10 mouse cellular contexts compared by ENCODE assay signal in the genomic region with DNA sequence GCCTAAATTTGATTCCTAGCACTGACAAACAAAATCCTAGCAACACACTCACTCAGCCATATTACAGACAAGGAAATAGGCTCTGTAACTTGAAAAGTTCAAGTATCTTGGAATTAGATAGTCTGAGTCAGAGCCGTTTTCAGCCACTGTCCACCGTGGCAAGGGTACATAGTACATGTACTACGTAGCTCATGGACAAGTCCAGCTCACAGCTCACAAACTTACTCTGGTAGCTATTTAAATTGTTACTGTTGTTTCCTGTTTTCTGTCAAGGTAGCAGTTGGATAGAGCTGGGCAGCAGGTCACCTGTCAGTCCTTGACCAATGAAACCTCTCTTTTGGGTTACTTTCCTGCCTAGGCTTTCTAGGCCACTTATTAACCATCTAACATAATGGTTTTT. TPM values are rescaled to one million over a fixed set of nuclear protein-coding genes. Genes with fewer than 3 reads are reported as not detected.
DNase-seq lines count a peak whose midpoint lies in the region; ATAC-seq and TF ChIP-seq lines count a peak whose summit lies in the region.
"Had no signal": no experiment of that assay in that cellular context is flagged by ENCODE, and none has a peak within 500 bp of the region (broad histone marks: within the 10 kb centered on the region; RNA-seq: fewer than 3 reads in every experiment).

No protein-coding gene starts in this region.

- no peak for TF ChIP-seq EP300 in heart, adult 2 months (IDR thresholded peaks at IDR 0.05; ENCODE audit: insufficient read depth, low read depth, low read length)

- H3K4me2 ChIP-seq in lung, embryonic 16.5 days (ENCODE audit: low read depth, low read length), result peak overlapping the region; percentile 93
- H3K4me2 ChIP-seq in limb, embryonic 14.5 days (replicated peaks; ENCODE audit: low read depth, low read length, severe bottlenecking), result no peak overlapping the region; the same call in 1 of the 2 replicates
- H3K4me2 ChIP-seq in neural tube, embryonic 15.5 days, result peak overlapping the region; percentile 96

- H3K9ac ChIP-seq in heart, adult 2 months (ENCODE audit: low read depth, low read length), result no peak overlapping the region
- H3K9ac ChIP-seq in lung, embryonic 16.5 days (ENCODE audit: low read length), result 0 out of 2 replicates have a peak overlapping the region, but pooled peaks have one; percentile 16
- H3K9ac ChIP-seq in limb, embryonic 14.5 days (ENCODE audit: low read depth, low read length, severe bottlenecking), result peak overlapping the region; percentile 28; the same call in 1 of the 2 replicates
- H3K9ac ChIP-seq in neural tube, embryonic 15.5 days (replicated peaks), result no peak overlapping the region

- peak; percentile 77 for DNase-seq in heart, adult 11 months
- DNase-seq in heart, adult 2 months, result no peak
- DNase-seq in lung, adult 18-20 months, result no peak
- DNase-seq in limb, embryonic 14.5 days (ENCODE audit: low spot score), result no peak
- no peak for DNase-seq in adrenal gland, postnatal 36 days
- no peak for DNase-seq in thymus, postnatal 10 days (ENCODE audit: low spot score in 2 of 2)
- DNase-seq: cerebellum, adult 18-20 months; heart, postnatal 14 days had no signal

- no peak overlapping the region for H3K27ac ChIP-seq in heart, adult 2 months
- no peak overlapping the region for H3K27ac ChIP-seq in lung, embryonic 16.5 days (ENCODE audit: low read length)
- H3K27ac ChIP-seq in limb, embryonic 14.5 days (replicated peaks; ENCODE audit: low read depth, low read length), result no peak overlapping the region
- H3K27ac ChIP-seq in neural tube, embryonic 15.5 days (replicated peaks), result no peak overlapping the region

- no peaks in the 10 kb centered on the region for H3K9me3 ChIP-seq in lung, embryonic 16.5 days (ENCODE audit: control insufficient read depth, low read length)
- no peaks in the 10 kb centered on the region for H3K9me3 ChIP-seq in limb, embryonic 14.5 days (ENCODE audit: control insufficient read depth, low read length)
- H3K9me3 ChIP-seq in neural tube, embryonic 15.5 days (replicated peaks), result no peaks in the 10 kb centered on the region

- H3K79me2 ChIP-seq in heart, adult 2 months (replicated peaks; ENCODE audit: control insufficient read depth, insufficient read depth, low read length), result peaks cover 5% of the 10 kb centered on the region

- H3K36me3 ChIP-seq in heart, adult 2 months (ENCODE audit: control insufficient read depth, insufficient read depth, low read length), result peaks cover 16% of the 10 kb centered on the region
- peaks cover 6% of the 10 kb centered on the region for H3K36me3 ChIP-seq in lung, embryonic 16.5 days (ENCODE audit: control insufficient read depth, insufficient read depth, low read length)
- peaks cover 8% of the 10 kb centered on the region for H3K36me3 ChIP-seq in limb, embryonic 14.5 days (ENCODE audit: control insufficient read depth, insufficient read depth, low read length)
- peaks cover 3% of the 10 kb centered on the region for H3K36me3 ChIP-seq in neural tube, embryonic 15.5 days

- no peaks in the 10 kb centered on the region for H3K27me3 ChIP-seq in heart, adult 2 months (ENCODE audit: control insufficient read depth, insufficient read depth, low read length)
- H3K27me3 ChIP-seq in lung, embryonic 16.5 days (ENCODE audit: control insufficient read depth, insufficient read depth, low read depth, low read length), result no peaks in the 10 kb centered on the region
- no peaks in the 10 kb centered on the region for H3K27me3 ChIP-seq in limb, embryonic 14.5 days (ENCODE audit: control insufficient read depth, insufficient read depth, low read length)
- H3K27me3 ChIP-seq in neural tube, embryonic 15.5 days (replicated peaks), result no peaks in the 10 kb centered on the region

- H3K4me1 ChIP-seq in heart, adult 2 months (ENCODE audit: control insufficient read depth, insufficient read depth, low read length), result peaks cover 12% of the 10 kb centered on the region
- H3K4me1 ChIP-seq in lung, embryonic 16.5 days (replicated peaks; ENCODE audit: control insufficient read depth, insufficient read depth, low read length), result peaks cover 26% of the 10 kb centered on the region
- H3K4me1 ChIP-seq in limb, embryonic 14.5 days (ENCODE audit: control insufficient read depth, insufficient read depth, low read length), result peaks cover 29% of the 10 kb centered on the region
- H3K4me1 ChIP-seq in neural tube, embryonic 15.5 days, result peaks cover 60% of the 10 kb centered on the region

- WGBS in heart, adult 2 months, result 84% methylated on average over 3 of the region's 3 CpGs
- WGBS in lung, embryonic 16.5 days, result 86% methylated on average over 3 of the region's 3 CpGs
- WGBS in limb, embryonic 14.5 days, result 97% methylated on average over 3 of the region's 3 CpGs
- WGBS in neural tube, embryonic 15.5 days, result 93% methylated on average over 3 of the region's 3 CpGs

- no peak for TF ChIP-seq CTCF in heart, adult 2 months (IDR thresholded peaks at IDR 0.05)

- ATAC-seq in lung, embryonic 16.5 days (ENCODE audit: low read depth), result no peak
- ATAC-seq in limb, embryonic 14.5 days (ENCODE audit: low FRiP score, low read depth), result no peak
- no peak for ATAC-seq in neural tube, embryonic 15.5 days (ENCODE audit: low FRiP score)

- TF ChIP-seq POLR2A in heart, adult 2 months (IDR thresholded peaks at IDR 0.05; ENCODE audit: insufficient read depth, low read depth, low read length), result no peak
- TF ChIP-seq POLR2A in limb, embryonic 14.5 days (IDR thresholded peaks at IDR 0.05; ENCODE audit: borderline replicate concordance, extremely low read depth, insufficient read depth, insufficient read length), result no peak

- intact Hi-C loops in heart, adult 2 months (cut with DNase I), result loop anchor here (10.0 kb wide), 1 partner anchor 1782 kb away; the partner anchor contains the start of genes Atp6v1d and Eif2s1

- no peak overlapping the region for H3K4me3 ChIP-seq in heart, adult 2 months
- no peak overlapping the region; the same call in 1 of the 2 replicates for H3K4me3 ChIP-seq in lung, embryonic 16.5 days (ENCODE audit: low read length)
- H3K4me3 ChIP-seq in limb, embryonic 14.5 days (replicated peaks; ENCODE audit: low read length), result no peak overlapping the region
- H3K4me3 ChIP-seq in neural tube, embryonic 15.5 days (replicated peaks), result no peak overlapping the region

RNA-seq across cellular contexts. Expression of gene Erh, which starts 2.2 kb away (rescaled TPM):
- 10 to 100 TPM; 17.9 to 23.8 TPM for total RNA-seq in heart, adult 2 months (2021)
- polyA plus RNA-seq in heart, adult 2 months (2012; rRNA removed), result 22.4 and 29.5 TPM in 2 replicates
- 272 and 278 TPM in 2 replicates for polyA plus RNA-seq in lung, embryonic 16.5 days (2015; fragmentation: Nextera tagmentation; extraction: Ambion mirVana)
- polyA plus RNA-seq in limb, embryonic 14.5 days (2012; rRNA removed), result 290 and 355 TPM in 2 replicates
- 285 and 294 TPM in 2 replicates for polyA plus RNA-seq in limb, embryonic 14.5 days (2014; fragmentation: Nextera tagmentation; extraction: Ambion mirVana)
- polyA plus RNA-seq in neural tube, embryonic 15.5 days (2015; fragmentation: Nextera tagmentation; extraction: Ambion mirVana), result 258 and 270 TPM in 2 replicates
- 10 to 100 TPM; 47.4 to 56.1 TPM for total RNA-seq in adrenal gland, postnatal 36 days (2021)

RNA-seq across cellular contexts. Expression of gene Slc39a9, which starts 2.7 kb away (rescaled TPM):
- total RNA-seq in heart, adult 2 months (2021), result 10 to 100 TPM; 15.6 to 17.4 TPM
- polyA plus RNA-seq in heart, adult 2 months (2012; rRNA removed), result 18.1 and 24.7 TPM in 2 replicates
- polyA plus RNA-seq in lung, embryonic 16.5 days (2015; fragmentation: Nextera tagmentation; extraction: Ambion mirVana), result 30.2 and 30.4 TPM in 2 replicates
- 29.1 and 40.6 TPM in 2 replicates for polyA plus RNA-seq in limb, embryonic 14.5 days (2012; rRNA removed)
- polyA plus RNA-seq in limb, embryonic 14.5 days (2014; fragmentation: Nextera tagmentation; extraction: Ambion mirVana), result 26.9 and 28.0 TPM in 2 replicates
- 22.6 and 25.5 TPM in 2 replicates for polyA plus RNA-seq in neural tube, embryonic 15.5 days (2015; fragmentation: Nextera tagmentation; extraction: Ambion mirVana)
- 10 to 100 TPM; 41.8 to 57.6 TPM for total RNA-seq in adrenal gland, postnatal 36 days (2021)

RNA-seq across cellular contexts. Expression of gene Plekhd1, which starts 46.0 kb away (rescaled TPM):
- total RNA-seq in heart, adult 2 months (2021), result not detected
- 0.27 and 0.41 TPM in 2 replicates for polyA plus RNA-seq in heart, adult 2 months (2012; rRNA removed)
- 3.6 and 4.1 TPM in 2 replicates for polyA plus RNA-seq in lung, embryonic 16.5 days (2015; fragmentation: Nextera tagmentation; extraction: Ambion mirVana)
- 0.29 and 0.33 TPM in 2 replicates for polyA plus RNA-seq in limb, embryonic 14.5 days (2012; rRNA removed)
- polyA plus RNA-seq in limb, embryonic 14.5 days (2014; fragmentation: Nextera tagmentation; extraction: Ambion mirVana), result 0.12 and 0.18 TPM in 2 replicates
- polyA plus RNA-seq in neural tube, embryonic 15.5 days (2015; fragmentation: Nextera tagmentation; extraction: Ambion mirVana), result 10.5 and 11.8 TPM in 2 replicates
- not detected for total RNA-seq in adrenal gland, postnatal 36 days (2021)

Comparison
In these comparisons a context has a peak if more than half of its experiments do, and no peak if none do; other contexts are left out.
1. H3K9ac ChIP-seq: peak in lung, embryonic 16.5 days (single experiment) and limb, embryonic 14.5 days (single experiment); none in heart, adult 2 months (single experiment) and neural tube, embryonic 15.5 days (single experiment).